Mouse (Mus musculus) liver, embryonic 14.5 days (tissue): ENCODE data around the gene Tex50.

Source experiments
- CTCF ChIP-seq: IDR thresholded peaks from 2 replicates; pipeline ENCODE4 v1.5.1; 2016; ENCODE audit warnings: antibody characterized with exemption, low read depth, control low read depth
- EP300 ChIP-seq: IDR thresholded peaks from 2 replicates; pipeline ENCODE4 v1.6.1; 2016; ENCODE audit warnings: antibody characterized with exemption, low read depth

DNA sequence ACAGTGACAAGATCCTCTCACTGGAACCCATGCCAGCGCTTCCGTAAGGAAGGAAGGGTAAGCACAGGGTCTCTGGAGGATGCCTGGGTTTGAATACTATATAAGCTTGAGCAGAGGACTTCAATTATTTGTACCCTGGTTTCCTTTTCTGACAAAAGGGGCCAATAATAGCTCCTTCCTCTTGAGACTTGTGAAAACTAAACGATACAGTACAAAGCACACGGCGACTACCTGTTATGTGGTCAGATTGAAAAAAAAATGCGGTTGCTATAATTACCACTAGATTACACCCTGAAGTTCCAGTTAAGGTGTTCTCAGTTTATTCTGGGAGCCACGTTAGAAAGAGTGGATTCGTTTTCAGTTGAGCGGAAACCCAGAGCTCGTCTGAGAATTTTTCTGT is 2.6 kb downstream of the Tex50 start:
- TF ChIP-seq EP300 (no peak), CTCF (no peak)
